18 mouse cellular contexts compared by ENCODE assay signal in the genomic region with DNA sequence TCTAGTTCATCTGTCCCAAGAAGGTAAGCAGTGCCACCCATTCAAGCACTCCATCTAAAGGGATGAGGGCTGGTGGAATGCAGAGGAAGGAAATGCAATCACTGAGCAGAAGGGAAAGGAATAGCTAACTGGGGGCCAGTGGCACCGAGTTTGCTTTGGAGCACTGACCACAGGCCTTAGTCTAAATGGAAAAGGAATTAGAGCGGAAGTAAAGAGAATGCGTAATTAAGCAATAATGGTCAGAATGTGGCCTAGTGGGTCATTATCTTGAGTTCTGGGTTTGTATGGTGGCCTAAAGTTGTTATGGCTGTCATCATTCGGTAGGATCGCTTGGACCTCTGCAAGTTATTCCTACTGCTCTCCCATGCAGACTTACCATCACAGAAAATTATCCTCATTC.
"Had no signal": no experiment of that assay in that cellular context is flagged by ENCODE, and none has a peak within 500 bp of the region (broad histone marks: within the 10 kb centered on the region; RNA-seq: fewer than 3 reads in every experiment).

No protein-coding gene starts in this region.

- H3K27me3 ChIP-seq: liver, embryonic 12.5 days; midbrain, embryonic 13.5 days; neural tube, embryonic 13.5 days; neural tube, embryonic 15.5 days; stomach, embryonic 15.5 days had no signal

- H3K9me3 ChIP-seq: stomach, embryonic 15.5 days had no signal

- H3K4me2 ChIP-seq: liver, embryonic 12.5 days; lung, embryonic 14.5 days; midbrain, embryonic 13.5 days; neural tube, embryonic 13.5 days; neural tube, embryonic 15.5 days; stomach, embryonic 15.5 days had no signal

- ATAC-seq: liver, embryonic 12.5 days; midbrain, embryonic 13.5 days; midbrain, embryonic 16.5 days had no signal

- H3K9ac ChIP-seq: liver, embryonic 12.5 days; liver, embryonic 14.5 days; lung, embryonic 14.5 days; midbrain, embryonic 13.5 days; neural tube, embryonic 13.5 days; neural tube, embryonic 15.5 days; stomach, embryonic 15.5 days had no signal

- H3K4me3 ChIP-seq: liver, embryonic 12.5 days; midbrain, embryonic 10.5 days; midbrain, embryonic 13.5 days; myocyte; neural tube, embryonic 13.5 days; neural tube, embryonic 15.5 days; stomach, embryonic 15.5 days had no signal

- H3K27ac ChIP-seq: liver, embryonic 12.5 days; liver, embryonic 14.5 days; midbrain, embryonic 10.5 days; midbrain, embryonic 13.5 days; neural tube, embryonic 13.5 days; neural tube, embryonic 15.5 days; stomach, embryonic 15.5 days; stomach, postnatal 0 days had no signal

- H3K4me1 ChIP-seq: liver, embryonic 12.5 days; midbrain, embryonic 10.5 days; midbrain, embryonic 13.5 days; neural tube, embryonic 13.5 days; neural tube, embryonic 15.5 days; stomach, embryonic 15.5 days had no signal

- DNase-seq: lung, adult 18-20 months; lung, embryonic 14.5 days; lung, postnatal 10 days; lung, postnatal 4 days; right cerebral cortex, postnatal 14 days; thymus, adult 2 months; thymus, postnatal 25 days; thymus, postnatal 4 days had no signal

- H3K36me3 ChIP-seq: liver, embryonic 12.5 days; midbrain, embryonic 10.5 days; midbrain, embryonic 13.5 days; neural tube, embryonic 13.5 days; neural tube, embryonic 15.5 days; stomach, embryonic 15.5 days had no signal
